Mouse (Mus musculus) ovary, postnatal 14 days (tissue): Measurements from ENCODE around the gene Itgb3bp.

Source experiments
- DNase-seq: peaks from one replicate; pipeline ENCODE4 v3.0.0; 2022; ENCODE audit warnings: low spot score

Gene Itgb3bp

DNA sequence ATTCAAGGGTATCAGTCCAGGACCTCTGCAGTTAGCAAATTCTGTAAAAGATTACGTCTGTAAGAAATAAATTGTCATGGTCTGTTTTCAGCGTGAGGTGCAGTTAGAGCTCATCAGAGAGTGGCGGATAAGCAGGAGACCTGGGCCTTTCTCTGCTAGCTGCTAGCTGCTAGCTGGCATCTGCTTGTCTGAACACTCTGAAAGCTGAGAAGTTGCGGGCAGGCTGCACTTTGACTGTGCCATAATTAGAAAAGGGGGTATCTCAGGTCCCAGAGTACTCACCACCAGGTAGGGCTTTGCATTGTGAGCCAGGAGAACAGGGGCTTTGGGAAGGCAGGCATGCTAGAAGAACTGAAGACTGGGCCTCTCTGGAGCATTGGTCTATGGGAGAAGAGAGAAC, 2.2 kb upstream of the Itgb3bp start:
- DNase-seq: no peak

DNA sequence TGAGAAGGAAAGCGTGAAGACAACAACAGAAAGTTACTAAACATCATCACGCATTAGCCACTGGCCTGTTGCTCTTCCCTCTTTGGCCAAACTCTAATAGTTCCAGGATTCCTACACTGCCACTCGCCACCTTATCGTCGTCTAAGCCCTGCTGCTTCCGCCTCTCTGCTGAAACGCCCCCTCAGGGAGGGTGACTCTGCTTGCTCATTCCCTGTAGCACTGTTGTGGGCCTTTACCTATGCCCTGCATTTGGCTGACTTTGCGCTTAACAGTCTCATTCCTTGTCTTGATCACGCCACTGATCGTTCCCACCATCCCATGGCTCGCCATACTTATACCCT, 1.6 kb upstream of the Itgb3bp start:
- DNase-seq: no peak

DNA sequence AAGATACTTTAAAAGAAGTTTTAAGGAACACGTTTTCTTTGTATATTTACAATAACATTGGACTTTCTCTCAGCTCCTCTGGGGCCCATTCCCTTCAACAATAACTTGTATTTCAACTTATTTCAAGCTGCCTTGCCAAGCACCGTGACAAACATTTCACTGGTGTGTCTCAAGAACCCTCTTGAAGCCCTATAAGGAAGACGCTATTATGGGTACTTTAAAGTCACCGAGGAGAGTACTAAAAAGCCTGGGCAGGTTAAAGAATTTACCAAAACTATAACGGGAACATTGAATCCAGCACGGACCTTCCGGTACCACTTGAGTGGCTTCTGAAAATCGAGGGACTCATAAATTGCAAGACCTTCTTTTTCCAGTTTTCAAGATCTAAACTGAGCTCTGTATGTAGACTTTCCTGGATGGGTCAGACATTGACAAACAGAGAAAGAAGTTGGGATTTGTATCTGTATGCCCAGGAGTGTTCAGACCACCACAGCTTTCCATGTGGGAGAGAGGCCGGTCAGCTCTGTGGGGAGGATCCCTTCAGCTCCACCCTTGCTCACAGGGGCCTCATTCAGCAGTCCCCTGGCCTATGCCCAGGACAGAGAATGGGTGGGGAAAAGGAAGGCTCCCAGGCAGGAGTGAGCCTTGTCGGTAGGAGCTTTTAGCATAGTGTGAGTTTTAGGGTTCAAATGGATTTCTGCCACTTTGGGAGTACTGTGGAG, 1.1 kb upstream of the Itgb3bp start:
- DNase-seq: no peak

DNA sequence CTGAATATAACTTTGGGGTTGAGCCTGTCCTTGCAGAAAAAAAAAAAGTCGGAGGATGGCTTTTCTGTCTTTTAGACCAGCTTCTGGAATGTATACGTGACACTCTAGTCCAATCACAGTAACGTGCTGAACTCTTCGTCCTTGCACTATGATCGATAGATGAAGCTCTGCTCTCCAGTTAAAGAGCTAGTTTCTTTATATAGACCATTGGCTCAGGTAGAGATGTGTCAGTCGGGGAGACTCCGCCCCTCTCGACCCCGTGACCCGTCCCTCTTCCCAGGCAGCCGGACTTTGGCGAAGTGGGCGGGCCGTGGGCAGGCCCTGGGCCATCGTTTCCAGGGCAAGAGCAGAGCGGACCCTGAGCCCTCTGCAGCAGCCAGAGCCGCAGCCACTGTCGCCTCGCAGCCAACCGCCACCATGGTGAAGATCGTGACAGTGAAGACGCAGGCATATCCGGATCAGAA, 432 bp downstream of the Itgb3bp start, which contains the start of gene Pgm1:
TSS of gene Pgm1 (plus strand) at position 266 of the 464 bp plus-strand sequence.
- peak; percentile 68 for DNase-seq

DNA sequence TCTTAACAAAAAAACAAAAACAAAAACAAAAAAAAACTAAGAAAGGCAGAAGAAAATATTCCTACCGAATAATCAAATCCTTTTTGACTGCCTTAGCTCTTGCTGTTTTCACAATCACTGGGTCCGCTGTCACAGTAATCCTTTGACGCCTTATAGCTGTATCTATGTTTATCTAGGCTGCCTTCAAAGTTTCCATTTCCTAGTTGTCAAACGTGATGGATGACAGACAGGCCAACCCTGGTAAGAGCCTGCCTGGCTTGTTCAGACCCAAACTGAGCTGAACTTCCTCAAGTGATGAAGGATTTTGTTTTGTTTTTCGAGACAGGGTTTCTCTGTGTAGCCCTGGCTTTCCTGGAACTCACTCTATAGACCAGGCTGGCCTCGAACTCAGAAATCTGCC, 1.1 kb downstream of the Itgb3bp start:
- DNase-seq: no peak

DNA sequence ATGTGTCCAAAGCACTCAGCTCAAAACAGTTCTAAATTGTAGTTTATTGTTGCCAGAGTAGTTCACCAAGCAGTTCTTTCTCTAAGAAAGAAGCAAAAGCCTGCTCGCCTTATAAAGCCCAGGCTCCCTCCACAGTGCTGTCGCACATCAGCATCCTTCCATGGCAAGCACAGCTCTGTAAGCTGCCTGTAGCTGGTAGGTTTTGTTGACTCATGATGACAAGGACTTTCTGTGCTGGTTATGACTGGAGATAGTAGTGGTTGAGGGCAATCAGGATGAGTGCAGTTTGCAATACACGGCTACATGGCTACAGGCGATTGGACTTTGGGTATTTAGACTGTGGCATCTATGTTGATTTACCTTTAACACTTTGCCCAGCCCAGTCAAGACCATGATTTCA, 3.2 kb downstream of the Itgb3bp start:
- DNase-seq: no peak

DNA sequence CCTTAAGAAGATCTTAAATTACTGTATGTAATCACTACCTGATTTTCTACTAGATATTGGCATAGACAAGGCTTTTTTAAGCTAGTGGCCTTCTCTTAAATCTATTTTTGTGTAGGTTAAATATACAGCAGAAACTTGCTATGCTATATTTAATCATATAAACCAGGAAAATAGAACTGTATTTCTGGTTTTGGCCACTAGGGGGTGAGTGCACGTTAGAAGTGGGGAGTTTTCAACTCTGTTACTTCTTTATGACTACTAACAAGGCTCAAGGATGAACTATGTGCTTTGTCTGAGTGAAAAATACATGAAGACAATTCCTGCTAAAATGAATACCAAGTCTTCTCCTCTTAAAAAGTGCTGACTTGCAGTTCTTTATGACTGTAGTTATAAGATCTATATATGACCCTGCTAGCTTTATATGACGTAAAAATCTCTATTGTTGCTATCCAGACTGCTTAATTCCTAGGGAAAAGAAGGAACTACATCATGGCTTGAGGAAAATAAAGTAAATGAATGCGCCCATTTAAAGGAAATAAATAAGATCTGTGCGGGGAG, 15.6 kb downstream of the Itgb3bp start:
- no peak for DNase-seq

DNA sequence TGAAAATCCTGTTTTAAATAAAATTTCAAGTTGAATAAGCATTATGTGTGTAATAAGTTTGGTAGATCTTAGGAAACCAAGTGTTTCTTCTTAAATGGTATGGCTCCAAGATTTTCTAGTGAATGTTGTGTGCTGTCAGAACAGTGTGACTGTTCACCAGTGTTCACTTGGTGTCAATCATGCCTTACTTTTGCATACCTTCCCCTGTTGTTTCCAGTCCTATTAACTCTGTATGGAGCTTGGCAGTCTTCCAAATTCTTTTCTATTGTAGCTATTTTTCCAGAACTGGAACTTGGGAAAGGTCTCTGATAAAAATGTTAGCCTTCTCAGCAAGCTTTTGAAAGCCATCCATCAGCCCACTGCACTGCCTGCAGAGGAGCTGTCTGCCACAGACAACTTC, 47.2 kb downstream of the Itgb3bp start:
- DNase-seq: no peak

DNA sequence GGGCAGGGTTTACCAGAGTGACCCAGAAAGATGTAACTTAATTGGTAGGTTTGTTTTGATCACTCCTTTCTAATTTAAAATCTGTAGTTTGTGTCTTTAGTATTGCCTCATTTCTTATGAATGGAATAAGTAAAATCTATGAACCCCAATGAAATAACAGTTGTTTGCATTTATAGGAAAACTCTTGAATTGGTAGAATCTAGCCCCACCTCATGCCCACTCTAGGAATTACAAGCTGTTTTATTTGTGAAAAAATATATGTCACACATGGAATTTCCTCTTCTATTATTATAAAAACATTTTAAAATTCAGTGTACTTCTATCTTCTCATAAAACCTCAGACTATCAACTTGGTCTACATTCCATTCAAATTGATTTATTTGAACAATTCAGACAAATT, 47.7 kb downstream of the Itgb3bp start:
- no peak for DNase-seq

DNA sequence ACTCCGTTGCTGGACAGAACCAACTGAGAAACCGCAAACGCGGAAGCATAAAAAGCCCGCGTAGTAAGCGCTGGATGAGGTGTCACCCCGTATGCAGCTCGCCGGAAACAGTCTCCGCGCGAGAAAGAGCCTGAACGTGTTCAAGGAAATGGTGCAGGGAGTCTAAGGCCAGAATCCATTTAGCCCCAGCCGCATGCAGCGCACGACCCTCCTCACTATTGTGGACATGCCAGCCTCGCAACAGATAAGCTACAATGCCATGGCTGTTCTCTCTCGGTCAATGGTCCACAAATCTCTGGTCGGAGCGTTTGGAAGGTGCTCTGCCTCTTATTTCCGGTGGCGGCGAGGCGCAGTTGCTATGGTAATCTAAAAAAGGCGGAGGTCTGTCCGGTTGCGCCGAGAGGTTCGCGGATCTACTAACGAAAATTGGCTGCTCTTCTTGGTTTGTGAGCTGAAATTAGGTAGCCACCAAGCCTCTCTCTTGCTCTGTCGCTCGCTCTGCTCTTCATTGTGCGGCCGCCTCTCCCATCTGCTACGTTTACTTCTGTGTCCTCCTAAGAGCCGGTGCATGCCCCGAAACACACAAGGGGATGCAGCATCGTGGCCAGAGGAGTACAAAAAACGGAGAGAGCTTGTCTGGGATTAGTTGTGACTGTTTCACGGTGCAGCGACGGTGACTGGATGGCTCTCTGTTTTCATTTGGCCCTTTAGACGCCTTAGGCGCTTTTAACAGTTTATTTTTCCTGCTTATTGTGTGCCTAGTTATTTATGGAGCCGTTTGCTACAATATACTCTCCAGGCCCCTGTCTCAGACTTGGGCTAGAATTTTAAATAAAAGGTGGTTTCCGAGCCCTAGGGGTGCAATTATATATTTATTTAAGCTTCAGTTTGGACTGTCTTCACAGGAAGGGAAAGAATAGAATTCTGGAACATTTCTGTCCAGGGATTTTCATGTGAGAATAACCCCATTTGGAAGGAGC, 100.2 kb downstream of the Itgb3bp start, which contains the start of gene Efcab7:
TSS of gene Efcab7 (plus strand) at position 105 of the 980 bp plus-strand sequence.
- peak; percentile 81 for DNase-seq

DNA sequence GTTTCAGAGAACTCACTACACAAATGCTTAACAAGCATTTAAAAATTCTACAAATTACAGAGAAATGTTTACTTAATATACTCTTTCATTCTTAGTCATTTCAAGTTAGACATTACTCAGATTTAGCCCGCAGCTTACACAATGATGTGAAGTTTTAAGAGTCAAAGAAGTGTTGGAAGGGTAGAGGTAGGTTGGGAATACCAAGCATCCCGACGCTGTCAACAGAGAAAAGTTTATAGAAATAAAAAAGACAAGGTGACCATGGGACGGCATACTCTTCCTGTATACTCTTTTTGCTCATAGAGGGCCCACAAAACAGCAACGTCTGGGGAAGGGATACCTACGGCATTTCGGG, 100.9 kb downstream of the Itgb3bp start:
- no peak for DNase-seq

DNA sequence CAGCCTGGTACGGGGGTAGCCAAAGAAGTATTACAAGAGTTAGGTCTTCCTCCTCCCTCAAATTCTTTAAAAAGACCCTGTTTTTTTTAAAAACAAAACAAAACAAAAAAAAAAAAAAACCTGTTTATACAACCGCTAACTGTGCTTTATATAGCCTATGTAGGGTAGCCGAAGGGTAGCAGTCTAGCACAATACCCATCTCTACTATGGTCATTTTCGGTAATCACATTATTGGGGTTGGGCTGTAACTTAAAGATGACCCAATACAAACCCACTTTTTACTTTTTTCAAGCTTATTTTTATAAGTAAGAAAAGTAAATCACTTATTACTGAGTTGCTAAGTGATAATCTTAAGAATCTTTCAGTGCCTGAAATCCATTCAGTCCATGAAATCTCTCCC, 101.3 kb downstream of the Itgb3bp start:
- no peak for DNase-seq

DNA sequence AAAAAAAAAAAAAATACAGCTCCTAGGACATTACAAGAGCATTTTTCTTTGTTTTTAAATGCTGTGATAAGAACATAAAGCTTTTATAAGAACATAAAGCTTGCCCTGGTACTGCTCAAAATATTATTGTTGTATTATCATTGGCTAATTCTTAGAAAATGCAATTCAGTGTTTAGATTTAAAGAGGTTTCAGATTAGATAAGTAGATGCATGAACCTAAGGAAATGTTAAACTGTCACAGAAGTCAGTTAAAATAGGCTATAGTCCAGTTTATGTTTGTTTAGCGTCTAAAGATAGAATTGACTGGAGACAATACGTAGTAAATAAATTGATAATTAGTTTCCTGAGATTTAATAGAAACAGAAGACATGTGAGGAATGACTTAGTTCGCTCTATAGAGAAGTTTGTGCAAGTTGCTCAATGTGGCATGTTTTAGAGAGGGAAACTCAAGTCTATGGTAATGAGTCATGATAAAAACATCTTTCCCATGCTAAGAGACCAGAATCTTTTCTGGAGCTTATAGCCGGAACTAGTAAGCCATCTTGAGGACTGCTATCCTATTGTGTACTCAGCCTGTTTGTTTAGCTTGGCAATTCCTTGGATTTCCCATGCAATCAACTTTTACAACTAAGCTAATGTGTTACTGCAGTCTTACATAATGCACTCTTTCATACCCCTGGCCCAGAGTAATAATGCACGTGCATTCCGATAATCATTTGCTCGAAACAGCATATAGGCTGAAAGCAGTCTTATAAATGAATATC, 112.7 kb downstream of the Itgb3bp start:
- no peak for DNase-seq

DNA sequence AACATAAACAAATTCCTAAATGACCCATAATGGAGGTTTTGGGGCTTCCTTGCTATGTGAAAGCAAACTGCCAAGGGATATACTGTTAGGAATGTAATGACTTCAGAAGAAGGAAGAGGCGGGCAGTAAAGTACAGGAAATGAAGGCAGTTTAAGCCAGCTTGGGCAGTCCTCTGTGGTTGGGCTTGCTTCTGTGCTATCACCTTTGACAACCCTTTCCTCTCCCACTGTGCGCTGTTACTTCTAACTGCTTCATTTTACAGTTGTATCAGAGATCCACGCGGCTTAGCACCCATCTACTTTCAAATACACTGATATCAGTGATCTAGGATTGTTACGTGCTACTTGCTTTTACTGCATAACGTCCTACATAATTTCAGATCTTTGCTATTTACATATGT, 137.2 kb downstream of the Itgb3bp start:
- no peak for DNase-seq

DNA sequence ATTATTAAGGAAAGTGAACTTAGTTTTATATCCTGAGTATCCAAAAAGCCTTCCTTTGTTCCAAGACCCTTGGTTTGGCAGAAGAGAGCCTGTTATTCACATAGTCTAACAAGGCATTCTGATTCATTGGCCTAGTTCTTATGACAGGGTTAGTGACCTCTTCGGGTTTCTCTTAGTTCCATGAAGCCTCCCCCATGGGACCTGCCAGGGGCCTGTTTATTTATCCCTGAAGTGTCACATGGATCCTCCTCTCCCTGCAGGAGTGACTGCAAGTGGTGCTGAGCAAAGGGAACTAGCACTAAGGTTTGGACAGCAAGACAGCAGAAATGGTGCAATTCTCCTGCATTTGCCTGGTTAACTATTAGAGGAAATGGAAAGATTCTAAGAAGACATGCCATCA, 156.6 kb downstream of the Itgb3bp start:
- no peak for DNase-seq

DNA sequence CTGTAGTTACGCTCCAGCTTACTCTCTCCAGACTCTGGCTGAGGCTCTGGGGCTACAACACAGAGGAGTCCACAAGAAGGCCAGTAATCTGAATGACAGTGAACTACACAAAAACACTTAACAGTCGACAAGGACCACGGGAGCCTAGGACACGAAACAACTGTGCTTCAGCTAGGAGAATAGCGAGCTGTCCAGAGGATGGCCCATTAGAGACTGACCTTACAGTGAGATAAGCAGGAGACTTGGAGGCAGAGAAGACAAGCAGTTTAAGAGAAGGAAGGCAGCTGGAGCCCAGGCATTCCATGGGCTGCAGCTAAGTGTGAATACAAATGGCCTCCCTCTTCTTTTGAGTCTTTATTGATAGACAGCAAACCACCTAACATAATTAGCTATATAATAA, 159.1 kb downstream of the Itgb3bp start:
- peak; percentile 7 for DNase-seq

DNA sequence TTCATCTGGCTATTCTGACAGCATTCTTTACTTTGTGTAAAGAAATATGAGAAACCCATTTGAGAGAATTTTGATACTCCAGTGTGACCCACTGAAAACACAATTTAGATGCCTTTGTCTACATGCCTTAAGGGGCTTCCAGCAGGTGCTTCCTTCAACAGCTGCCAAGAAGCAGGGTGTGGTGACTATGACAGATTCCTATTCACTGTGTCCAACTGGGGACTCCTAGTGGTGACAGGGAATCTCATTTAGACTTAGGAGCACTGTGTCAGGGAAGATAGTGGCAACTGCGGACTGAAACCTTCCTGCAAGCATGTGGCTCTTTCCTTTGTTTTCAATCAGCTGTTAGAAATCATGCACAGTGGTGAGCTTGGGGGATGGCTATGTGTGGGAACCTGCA, 162.9 kb downstream of the Itgb3bp start:
- DNase-seq: no peak

DNA sequence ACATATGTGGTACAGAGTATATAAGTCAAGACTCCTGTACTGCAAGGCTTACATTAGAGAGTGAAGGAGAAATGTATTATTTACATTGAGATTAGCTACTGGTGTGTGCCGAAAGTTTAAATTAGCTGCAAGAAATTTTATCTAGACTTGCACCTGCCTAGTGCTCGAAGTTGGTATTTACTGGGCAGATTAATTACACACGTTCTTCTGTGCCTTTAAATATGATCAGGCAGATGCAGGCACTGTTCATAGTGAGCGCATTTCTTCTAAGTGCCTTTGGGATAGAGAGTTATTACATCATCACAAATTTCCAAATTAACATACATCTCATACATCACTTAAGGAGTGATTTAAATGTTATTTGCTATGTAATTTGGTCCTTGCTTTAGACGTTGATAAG, 163.3 kb downstream of the Itgb3bp start:
- no peak for DNase-seq

DNA sequence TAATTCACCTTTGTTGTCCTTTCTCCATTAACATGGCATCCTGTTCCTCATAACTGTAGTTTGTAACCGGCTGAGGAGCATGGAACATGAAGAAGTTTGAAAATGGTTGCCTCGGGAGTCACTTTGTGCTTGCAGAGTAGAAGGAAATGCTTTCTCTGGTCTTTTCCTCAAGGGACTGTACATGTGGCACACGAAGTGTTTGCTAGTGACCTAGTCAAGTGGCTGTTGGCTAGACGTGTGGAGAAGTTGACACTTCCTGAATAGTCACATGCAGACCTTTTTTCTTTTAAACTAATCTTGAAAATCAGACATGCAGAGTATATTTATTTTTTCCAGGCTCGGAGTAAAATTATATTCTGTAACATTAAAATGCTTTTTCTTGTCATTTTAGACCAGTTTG, 177.2 kb downstream of the Itgb3bp start:
- DNase-seq: no peak

DNA sequence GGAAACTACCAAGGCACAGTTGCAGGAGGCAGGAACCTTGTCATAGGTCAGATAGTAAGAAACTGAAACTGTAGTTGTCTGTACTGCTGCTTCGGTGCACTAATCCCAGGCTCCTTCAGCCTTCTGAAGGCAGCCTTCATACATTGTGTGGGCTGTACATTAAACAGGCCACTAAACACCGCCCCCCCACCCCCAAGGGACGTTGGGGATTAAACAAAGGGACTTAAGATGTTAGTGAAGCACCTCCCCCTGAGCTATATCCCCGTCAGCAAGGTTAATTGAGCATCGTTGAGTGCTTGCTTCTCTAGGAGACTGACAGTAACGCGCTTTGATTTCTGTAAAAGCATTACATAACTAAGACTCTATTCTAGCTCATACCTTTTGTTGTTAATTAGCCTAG, 189.8 kb downstream of the Itgb3bp start:
- DNase-seq: no peak

DNA sequence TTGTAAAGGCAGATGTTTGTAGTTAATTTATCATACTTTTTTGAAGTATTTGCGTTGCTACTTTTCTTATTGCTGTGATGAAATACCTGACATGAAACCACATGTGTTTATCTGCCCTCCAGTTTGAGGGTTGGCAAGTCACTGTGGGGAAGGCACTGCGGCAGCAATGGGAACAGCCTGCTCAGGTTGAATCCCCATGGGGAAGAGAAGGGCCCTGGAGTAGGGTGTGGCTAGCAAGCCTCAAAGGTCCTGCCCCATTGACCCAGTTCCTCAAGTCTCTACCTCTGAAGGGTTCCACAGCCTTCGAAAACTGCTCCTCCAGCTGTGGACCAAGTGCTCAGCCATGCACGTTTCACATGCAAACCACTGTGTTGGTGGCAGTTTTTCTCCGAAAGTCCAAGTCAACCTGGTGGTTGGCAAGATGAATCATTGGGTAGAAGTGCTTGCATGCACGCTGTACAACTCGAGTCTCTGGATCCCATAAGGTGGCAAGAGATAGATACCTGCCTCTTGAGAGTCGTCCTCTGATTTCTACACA, 203.6 kb downstream of the Itgb3bp start:
- no peak for DNase-seq

DNA sequence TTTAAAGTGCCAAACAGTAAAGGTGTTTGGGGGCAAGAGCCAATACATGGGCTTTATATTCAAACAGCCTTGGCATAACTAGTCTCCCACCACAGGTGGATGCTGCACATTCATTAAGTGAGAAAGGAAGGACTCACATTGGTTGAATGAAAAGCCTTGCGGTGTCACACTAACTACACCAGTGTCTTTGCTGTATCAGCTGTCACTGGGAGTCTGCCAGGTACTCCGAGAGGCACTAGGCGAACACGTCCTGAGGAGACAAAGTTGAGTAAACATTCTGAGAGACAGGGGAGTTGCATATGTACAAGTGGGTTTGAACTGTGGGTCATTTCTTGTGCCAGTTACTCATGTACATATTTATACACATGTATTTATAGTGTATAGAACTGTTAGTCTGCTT, 205.3 kb downstream of the Itgb3bp start:
- DNase-seq: no peak
